Mouse (Mus musculus): ENCODE data around the gene Lipk. TPM values are rescaled to one million over a fixed set of nuclear protein-coding genes. Genes with fewer than 3 reads are reported as not detected.

Lipk gene
- not detected for total RNA-seq (2021)
- long read RNA-seq, experiment 1, partial matches to known transcripts, result 1 of 1 reads
- long read RNA-seq, experiment 1, other reads (novel, unspliced or antisense), result 0 of 1 reads
- long read RNA-seq, experiment 2, result 0 reads

- no peak for DNase-seq (ENCODE audit: low spot score in 2 of 2)
These were observed at the start of gene Lipk for GRCm38 (mm10) chr19:34008002-34008401. TSS of gene Lipk (plus strand) at chr19:34008290.

DNA sequence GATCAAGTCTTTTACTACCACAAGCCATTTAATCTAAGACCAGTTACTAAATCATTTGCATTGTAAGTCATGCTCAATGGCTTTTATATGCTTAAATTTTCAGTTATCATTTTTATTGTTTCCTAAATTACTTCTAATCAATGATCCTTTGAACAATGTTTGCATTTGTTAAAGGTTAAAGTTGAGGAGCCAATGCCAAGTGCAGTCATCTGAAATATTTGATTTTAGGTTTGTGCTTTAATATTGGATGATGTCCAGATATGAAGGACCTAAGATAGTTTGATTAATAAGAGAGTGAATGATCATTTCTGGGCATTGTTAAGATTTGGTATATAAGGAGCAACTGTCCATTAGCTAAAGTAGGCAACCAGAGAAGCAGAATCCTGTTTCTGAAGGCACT lies 47.2 kb upstream of the Lipk start, which contains the start of gene Lipf:
Gene Lipf (plus strand): TSS at position 301 of the 400 bp plus-strand sequence.
- DNase-seq (ENCODE audit: low spot score in 2 of 2), result no peak

- DNase-seq (ENCODE audit: low spot score in 2 of 2), result no peak
These were observed 29.1 kb upstream of the Lipk start for GRCm38 (mm10) chr19:33979007-33979406.

- no peak for DNase-seq (ENCODE audit: low spot score in 2 of 2)
These were observed 25.0 kb upstream of the Lipk start for GRCm38 (mm10) chr19:33983043-33983442.

DNA sequence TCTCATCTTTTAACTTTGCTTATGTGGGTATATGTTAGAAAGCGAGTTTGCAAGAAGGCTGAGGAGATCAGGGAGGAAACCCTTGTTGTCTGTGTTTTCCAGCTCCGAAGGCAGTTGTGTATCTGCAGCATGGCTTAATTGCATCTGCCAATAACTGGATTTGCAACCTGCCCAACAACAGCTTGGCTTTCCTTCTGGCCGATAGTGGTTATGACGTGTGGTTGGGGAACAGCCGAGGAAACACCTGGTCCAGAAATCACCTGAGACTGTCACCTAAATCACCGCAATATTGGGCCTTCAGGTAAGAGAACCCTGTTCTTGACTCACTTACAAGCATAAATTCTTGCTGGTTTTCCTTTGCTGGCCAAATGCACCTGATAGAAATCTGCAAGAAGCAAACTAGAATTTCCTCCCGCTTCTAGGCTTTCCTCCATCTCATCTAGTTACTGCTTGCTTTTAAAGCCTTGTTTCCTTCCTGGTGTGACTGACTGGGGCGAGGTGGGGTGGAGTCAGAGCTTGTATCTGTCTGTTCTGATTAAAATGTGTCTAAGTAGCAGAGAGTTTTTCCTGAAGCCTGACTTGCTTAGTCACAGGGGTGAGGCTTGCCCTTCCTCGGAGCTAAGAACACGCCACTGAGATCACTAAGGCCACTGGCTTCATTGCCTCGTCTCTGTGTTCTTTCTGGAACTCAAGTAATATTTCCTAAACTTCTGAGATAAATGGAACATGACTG lies 13.5 kb downstream of the Lipk start:
- DNase-seq (ENCODE audit: low spot score in 2 of 2), result no peak

DNA sequence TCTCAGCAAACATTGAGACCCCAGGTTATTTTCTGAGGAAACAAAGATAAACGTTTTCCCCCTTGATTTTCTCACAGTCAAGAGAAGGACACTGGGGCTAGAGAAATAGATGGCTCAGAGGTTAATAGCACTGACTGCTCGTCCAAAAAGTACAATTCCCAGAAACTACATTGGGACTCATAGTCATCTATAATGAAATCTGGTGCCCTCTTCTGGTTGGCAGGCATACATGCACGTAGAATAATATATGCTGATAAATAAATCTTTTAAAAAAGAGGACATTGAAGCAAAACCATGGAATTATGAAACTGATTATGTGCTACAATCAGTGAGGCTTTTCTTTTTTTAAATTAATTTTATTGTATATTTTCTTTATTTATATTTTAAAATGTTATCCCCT lies 14.7 kb downstream of the Lipk start:
- DNase-seq (ENCODE audit: low spot score in 2 of 2), result no peak

GRCm38 (mm10) chr19:34039731-34040130 lies 31.6 kb downstream of the Lipk start:
- no peak for DNase-seq (ENCODE audit: low spot score in 2 of 2)

GRCm38 (mm10) chr19:34043008-34043407 lies 34.9 kb downstream of the Lipk start:
- DNase-seq (ENCODE audit: low spot score in 2 of 2), result no peak

DNA sequence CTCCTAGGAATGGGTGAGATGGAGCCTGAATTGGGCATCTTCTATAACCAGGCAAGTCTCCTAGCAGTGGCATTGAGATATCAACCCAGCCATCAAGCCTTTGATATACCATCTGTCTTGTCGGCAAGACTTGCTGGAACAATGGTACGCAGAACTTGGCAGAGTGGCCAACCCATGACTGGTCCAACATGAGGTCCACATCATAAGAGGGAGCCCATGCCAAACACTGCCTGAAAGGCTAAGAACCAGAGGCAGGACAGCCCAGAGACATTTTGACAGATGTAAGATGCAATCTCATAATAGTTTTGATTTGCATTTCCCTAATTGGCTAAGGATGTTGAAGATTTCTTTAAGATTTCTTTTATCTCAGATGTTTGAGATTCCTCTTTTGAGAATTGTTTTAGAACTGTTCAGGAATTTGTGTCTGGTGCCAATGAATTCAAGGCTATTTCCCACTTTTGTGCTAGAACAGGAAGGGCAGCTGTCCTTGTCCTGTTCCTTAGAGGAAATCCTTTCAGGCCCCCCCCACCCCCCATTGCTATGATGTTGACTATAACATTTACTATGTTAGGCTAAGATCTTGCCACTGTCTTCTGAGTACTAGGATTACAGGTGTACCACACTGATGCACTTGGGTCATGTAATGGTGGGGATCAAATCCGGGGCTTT lies 41.4 kb downstream of the Lipk start:
- no peak for DNase-seq (ENCODE audit: low spot score in 2 of 2)

DNA sequence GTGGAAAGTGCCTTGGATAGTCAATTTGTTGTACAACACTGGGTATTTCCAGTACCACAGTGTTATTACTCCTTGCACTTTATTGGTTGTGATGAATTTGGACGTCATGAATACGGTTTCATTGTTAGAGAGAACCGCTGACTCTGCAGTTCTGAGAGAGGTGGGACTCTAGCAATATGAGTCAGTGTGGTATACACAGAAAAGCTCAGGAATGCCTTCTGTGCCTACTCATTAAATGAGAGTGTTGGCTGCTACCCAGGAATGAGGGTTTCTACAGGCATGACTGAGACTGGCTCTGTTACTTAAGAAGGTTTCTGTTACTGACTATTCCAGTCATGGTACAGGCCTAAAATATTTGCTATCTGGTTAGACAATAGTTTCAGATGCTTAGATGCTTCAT lies 43.4 kb downstream of the Lipk start:
- DNase-seq (ENCODE audit: low spot score in 2 of 2), result no peak

DNA sequence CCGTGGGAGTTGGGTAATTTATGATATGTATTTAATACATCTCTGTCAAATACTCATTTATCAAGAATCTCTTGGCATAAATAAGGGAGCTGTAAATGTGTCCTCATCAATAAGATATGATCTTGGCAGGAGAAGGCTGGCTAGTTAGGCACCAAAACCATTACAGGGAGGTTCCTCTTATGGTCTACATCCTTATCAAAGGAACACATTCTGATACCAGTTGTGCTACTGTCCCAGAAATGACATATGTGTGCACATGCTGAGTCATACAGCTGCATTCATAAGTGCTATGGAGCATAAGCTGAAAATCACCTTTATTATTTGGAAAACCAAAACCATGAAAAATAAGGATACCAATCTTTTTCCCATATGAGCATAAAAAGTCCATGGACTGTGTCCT lies 55.5 kb downstream of the Lipk start:
- DNase-seq (ENCODE audit: low spot score in 2 of 2), result no peak

- no peak for DNase-seq (ENCODE audit: low spot score in 2 of 2)
These were observed 56.0 kb downstream of the Lipk start for GRCm38 (mm10) chr19:34064059-34064458.

DNA sequence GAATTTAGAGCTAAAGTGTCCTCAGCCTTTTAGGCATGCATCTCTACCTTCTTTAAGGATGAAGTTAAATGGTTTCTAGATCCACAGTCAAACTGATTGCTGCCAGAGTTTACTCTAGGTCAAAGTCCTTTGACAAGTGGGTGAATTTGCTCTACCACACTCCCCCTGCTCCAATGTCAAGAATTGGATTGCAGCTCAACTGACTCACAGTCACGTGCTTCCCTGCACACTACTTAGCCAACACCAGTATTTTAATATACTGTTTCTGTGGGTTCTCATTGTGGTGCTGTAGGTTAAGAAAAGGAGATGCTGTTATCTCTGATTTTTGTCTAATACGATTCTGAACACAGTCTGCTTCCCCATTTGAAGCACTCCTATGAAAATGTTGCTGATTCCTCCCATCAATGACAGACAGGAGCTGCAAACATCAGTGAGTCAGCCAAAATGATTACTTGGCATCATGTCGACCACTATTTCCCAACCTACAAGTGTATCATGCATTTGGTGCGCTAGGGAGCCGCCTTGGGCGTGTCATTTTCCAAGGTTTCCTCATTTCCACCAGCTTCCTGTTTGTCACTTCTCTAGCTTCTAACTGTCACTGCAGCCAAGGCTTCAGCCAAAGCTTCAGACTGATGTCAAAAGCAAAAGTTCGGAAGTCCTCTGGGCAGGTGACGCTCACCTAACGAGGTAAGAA lies 58.8 kb downstream of the Lipk start, which contains the start of gene Lipn:
Gene Lipn (plus strand): TSS at position 580 of the 694 bp plus-strand sequence.
- DNase-seq (ENCODE audit: low spot score in 2 of 2), result no peak

DNA sequence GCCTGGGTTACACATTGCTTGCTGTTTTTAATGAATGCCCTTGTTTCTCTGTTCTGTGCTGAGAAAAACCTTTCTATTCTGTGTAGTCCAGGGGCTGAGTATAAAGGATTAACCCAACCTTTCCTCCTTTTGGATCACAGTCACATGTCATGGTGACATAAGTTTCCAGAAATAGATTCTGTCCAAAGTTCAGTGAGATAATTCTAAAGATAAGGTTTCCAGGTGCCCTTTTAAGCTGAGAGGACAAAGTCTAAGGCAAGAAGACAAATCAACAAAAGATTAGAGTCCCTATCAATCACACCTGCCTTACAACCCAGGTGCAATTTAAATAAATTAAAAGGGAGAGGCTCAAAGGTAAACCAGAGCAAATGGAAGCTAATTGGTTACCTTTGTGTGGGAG lies 66.1 kb downstream of the Lipk start:
- no peak for DNase-seq (ENCODE audit: low spot score in 2 of 2)

- no peak for DNase-seq (ENCODE audit: low spot score in 2 of 2)
These were observed 70.0 kb downstream of the Lipk start for GRCm38 (mm10) chr19:34078130-34078529.

GRCm38 (mm10) chr19:34089011-34089680 lies 81.1 kb downstream of the Lipk start:
- DNase-seq (ENCODE audit: low spot score in 2 of 2), result no peak

DNA sequence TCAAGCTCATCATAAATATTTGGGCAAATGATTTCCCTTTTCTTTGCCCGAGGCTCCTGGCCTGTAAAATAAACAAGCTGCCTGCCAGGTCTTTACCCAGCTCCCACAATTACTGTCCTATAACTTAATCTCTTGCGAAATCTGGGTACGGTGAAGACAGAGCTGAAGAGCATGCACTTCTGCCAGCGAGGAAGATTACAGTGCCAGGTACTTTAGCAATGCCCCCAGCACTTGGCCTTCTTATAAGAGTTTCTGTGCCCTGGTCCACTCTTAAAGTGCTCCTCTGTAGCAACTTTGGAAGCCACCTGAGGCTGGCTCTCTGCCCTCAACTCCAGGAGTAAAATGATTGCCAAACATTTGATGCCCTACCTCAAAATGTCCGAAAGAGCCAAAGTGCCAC lies 87.3 kb downstream of the Lipk start:
- DNase-seq (ENCODE audit: low spot score in 2 of 2), result no peak

- no peak for DNase-seq (ENCODE audit: low spot score in 2 of 2)
These were observed 88.1 kb downstream of the Lipk start for GRCm38 (mm10) chr19:34096228-34096627.

Measured in gastrocnemius, postnatal 4 days (tissue).